Mouse (Mus musculus) heart, adult 11 months (tissue): ENCODE results near the gene Sos2.

Experiments used
- DNase-seq: peaks from one replicate; pipeline ENCODE4 v3.0.0; 2022

Sos2 gene

DNA sequence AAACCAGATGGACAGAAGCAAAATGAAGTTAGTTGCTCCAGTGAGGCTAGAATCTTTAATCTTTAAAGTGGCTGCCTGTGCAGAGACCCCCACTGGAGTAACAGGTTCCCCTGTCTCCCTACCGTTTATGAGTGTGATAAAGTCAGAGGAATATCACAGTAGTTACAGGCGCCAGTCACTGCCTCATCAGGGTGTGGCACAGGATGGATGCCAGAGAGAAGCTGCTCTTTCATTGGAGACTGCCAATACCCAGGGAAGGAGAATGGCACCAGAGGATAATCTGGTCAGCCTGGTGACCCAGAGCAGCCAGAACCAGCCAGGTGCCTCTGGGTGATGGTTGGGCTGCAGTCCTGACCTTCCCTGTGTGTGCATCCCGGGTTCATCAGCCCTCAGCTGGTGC, 113.4 kb downstream of the Sos2 start:
- no peak for DNase-seq

DNA sequence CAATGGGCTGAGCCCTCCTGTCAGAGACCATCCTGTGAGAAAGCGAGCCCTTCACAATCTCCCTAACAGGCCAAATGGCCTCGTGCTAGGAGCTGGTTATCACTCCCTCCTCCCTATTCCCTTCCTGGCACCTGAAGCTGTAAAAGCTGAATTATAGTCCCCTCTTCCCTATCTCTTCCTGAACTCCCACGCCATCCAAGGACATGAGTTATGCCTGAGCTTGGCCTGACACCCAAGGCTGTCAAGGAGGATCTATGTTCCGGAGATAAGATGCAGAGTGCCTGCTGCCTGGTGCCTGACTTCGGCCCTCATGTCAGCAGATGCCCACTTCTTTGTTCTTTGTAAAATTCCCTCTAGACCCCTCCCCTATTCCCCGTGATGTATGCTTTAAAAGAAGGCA, 120.6 kb downstream of the Sos2 start:
- peak; percentile 74 for DNase-seq

DNA sequence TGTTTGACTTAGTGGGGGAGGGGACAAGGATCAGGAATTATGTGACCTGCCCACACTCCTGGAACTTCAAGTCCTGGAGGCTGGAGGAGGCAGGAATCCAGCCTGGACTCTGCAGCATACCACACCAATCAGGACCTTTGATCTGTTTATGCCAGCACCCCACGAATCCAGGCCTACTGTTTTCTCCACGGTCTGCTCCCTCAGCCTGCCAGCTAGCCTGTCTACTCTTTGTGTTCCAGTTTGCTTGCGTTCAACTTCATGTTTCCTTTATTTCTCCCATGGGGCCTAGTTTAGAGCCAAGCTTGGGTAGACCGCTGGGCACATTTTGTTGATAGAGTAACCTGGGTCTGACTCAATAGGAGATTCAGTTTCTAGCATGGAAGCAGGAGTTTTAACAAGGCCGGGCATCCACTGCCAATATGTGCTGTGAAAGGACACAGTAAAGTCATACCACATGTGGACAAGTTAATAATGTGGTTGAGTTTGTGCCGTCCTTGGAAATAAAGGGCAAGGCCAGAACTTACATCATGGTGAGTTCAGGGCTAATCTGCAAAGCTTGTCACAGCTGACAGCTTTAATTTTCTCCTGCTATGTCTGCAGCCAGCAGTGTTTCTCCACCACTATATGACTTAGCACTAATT, 125.3 kb downstream of the Sos2 start:
- peak; percentile 67 for DNase-seq

DNA sequence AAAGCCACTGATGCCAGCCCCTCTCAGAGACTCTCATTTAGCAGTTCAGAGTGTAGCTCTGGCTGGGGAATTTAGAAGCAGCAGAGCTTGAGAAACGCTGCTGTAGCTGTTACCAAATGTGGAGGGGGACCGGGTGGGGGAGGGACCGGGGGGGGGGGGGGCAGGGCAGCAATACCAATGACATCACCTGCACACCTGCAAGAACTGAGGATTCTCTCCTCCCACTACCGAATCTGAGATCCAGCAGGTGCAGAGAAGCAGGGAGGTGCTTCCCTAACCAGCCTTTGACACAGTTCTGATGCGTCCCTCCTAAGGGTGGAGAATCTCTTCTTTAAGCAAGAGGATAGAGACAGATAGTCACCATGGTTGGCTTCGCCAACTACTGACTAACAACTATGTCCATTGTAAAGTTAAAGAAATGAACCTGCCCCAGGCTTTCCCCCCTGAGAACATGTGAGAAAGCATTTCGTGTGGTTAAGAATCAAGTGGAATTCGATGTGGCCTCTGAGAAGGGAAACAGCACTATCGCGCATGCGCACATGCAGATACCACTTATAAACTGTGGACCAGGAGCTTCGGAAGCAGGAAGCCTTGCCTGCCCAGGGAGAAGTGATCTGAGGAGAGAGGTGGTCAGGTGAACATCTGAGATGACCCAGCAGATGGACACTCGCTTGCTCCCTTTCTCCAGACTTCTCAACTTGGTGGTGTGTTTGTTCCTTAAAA, 136.0 kb downstream of the Sos2 start:
- peak; percentile 78 for DNase-seq

DNA sequence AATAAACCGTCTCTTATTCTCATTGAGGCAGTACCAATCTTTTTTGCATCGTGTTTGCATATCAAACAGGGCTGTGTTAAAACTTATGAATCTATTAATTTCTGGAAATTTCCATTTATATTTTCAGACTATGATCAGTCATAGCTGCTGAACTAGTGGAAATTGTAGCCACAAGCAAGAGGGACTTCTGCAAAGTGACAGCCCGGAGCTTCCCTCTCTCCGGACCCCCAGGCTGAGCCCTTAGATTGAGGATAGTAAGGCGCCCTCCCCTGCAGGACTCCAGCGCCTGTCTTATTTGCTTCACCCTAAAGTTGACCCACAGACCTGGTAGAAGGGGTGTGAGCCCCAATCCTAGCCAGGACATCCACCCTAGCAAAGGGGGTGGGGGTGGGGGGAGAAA, 136.7 kb downstream of the Sos2 start:
- peak; percentile 76 for DNase-seq

DNA sequence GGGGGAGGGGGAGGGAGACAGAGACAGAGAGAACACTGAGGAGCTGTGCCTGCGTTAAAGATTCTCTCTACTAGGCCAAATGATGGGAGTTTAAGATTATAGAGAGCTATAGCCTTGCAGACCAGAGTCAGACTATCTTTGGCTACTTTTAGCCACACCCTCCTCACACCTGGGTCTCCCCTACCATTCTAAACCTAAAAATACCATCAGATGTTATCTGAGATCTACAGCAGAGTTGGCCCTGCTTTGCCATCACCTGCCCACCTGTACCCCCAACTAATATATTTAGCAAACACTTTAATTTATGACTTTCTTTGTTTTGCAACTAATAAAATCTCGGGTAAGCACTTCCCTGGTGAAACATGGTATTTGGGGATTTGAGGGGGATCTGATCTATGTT, 137.1 kb downstream of the Sos2 start:
- DNase-seq = peak; percentile 61

DNA sequence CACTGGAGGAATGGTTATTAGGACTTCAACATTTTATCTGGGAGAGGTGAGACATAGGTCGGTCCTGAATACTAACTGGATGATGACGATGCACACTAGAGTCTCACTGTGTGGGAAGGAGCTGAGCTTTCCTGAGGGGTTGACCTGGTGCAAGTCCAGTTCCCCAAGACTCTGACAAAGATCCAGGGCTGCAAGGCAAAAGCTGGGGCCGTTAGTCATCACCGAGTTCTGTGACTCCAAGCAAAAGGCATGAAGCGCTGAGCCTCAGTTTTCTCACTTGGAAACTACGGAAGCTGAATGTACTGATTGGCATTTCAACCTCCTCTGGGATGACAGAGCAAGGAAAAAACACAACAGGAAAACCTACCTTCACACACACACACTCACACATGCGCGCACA, 139.3 kb downstream of the Sos2 start:
- DNase-seq = no peak

DNA sequence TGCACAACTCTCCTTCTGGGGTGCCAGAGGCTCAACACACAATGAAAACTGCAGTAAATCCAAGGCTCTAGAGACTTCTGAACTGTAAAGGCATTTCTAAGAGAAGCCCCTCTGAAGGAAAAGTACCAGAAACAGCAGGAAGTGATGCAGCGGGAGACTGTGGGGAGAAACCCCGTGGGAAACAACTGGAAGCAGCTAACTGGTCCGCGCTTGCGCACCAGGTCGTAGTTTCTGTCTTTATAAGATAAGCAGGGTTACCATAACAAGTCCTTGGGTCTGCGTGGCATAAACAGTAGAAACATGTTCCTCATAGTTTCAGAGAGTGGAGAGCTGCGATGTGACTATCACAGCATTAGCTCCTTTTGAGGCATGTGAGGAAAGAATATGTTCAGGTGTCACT, 140.0 kb downstream of the Sos2 start:
- DNase-seq = peak; percentile 96

DNA sequence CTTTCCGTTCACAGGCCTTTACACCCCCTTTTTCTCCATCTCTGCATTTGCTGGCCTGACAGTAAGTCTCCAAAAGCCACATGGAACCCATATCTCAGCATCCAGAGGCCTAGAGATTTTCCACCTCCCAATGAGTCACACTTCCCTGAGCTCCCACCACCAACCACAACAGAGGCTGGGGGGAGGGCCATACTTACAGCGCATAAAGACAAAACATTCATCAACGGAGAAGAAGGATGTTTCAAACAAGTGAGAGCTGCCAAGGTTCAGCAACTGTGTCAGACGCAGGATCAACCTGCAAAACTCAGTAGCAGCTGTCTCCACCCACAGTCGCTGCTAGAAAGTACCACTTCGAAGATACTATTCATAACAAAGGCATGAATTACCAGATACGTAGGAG, 142.3 kb downstream of the Sos2 start:
- DNase-seq = peak; percentile 88

DNA sequence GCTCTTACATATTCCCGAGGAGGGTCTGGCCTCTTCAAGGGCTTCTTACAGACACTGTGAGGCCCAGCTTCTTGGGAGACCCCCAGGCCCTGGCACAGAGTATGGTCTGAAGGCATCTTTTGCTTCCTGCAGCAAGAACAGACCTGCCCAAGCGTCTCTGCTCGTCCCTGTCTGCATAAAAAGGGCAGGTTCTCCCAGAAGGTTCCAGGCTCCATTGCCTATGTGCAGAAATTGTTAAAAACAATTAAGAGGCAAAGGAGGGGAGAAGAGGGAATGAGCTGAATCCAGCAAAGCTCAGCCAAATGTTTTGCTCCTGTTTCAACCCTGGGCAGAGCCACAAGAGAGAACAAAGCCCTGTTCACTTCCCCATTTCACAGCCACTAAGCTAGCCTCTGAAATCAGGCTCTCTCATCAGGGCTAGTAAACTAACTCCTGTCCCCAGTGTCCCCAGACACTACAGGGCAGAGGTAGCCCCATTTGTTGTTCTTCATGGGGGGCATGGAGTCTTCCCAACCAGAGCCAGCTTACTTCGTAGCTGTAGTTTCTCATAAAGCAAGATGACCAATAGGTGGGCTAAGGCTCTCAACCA, 143.2 kb downstream of the Sos2 start:
- peak; percentile 93 for DNase-seq

DNA sequence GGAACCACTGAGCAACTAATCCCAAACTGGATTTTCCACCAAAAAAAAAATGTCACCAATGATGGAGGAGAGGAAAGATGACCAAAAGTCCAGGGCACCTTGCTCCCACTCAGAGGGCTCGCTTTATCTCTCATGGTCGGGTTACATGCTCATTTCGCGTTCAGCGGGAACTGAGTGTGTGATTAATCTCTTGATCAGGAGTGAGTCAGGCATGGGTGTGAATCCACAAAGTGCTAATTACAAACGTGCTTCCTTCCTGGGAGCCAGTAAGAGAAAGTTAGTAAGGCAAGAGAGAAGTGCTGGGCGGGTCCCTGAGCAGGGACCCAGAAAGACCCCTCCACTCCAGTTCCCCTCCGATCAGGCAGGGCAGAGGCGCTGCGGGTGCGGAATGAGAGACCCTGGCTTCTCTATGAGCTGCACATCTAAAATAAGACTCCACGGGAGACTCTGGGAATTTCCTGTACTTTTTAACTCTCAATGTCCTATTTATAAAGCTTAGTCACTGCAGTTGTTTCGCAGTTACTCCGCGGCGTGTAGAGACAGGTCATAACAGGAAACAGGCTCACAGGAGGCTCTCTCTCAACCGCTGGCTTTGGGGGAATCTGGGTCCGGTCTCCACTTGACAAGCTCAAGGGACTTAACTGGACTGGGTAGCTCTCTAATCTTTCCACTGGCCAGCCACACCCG, 143.8 kb downstream of the Sos2 start:
- peak; percentile 98 for DNase-seq

DNA sequence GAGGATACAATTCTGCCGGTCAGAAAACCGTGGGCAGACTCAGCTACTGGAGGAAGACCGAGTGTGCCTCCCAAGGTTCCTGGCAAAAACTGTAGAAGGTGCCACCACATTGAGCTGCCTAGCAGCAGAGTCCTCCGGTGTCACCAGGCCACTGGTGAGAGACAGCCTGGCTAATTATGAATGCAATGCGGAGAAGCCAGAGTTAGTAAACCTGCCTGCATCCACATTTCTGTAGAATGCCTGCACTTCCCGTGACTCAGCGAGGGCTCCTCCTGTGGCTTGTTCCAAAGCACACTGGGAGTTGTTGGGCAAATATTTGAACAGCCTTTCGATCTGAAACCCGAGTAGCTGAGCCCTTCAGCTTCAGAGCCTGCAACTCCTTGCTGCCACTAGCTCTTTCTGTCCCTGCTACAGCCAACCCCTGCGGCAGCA, 144.4 kb downstream of the Sos2 start:
- peak; percentile 95 for DNase-seq

DNA sequence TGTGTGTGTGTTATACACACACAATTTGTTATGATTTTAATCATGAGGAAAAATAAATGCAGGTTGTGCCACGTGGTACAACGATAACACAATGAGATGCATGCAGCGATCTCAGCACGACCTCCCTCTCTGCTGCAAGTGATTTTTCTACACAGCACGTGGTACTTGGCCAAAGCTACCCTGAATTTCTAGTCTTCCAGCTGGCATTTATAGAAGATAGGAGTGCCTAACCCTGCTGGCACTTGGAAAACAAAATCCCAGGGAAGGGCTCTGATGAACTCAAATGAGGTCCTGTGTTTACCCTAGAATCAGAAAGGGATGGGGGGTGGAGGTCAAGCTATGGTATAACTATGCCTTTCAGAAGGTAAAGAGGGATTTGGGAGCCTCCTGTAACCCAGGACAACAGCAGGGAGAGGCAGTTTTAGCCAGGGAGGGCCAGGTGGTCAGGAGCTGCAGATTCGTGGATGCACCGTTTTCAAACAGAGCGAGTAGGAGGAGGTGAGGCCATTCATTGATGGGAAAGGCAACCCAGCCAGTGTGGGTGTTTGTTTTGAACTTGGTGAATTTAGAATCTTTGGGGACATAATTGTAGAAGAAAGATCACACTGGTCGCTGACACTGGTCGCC, 144.9 kb downstream of the Sos2 start:
- peak; percentile 85 for DNase-seq
